Mouse (Mus musculus): ENCODE measurements around the gene Pacrg. TPM values are rescaled to one million over a fixed set of nuclear protein-coding genes. Genes with fewer than 3 reads are reported as not detected.

Pacrg gene
- total RNA-seq, 2 experiments from 2014 or later, result 1.4 to 2.2 TPM

GRCm38 (mm10) chr17:10432525-10433180 lies 407.5 kb downstream of the Pacrg start:
- DNase-seq, result no peak
- Histone ChIP-seq H3K27ac (no peak overlapping the region), H3K4me3 (no peak overlapping the region)
- intact Hi-C loops (cut with DNase I), result no loop called here
- TF ChIP-seq CTCF (IDR thresholded peaks at IDR 0.05), result no peak

GRCm38 (mm10) chr17:10431849-10432524 lies 408.1 kb downstream of the Pacrg start:
- intact Hi-C loops (cut with DNase I), result no loop called here
- H3K4me3 ChIP-seq, result no peak overlapping the region
- H3K27ac ChIP-seq, result no peak overlapping the region
- no peak for DNase-seq
- no peak for TF ChIP-seq CTCF (IDR thresholded peaks at IDR 0.05)

DNA sequence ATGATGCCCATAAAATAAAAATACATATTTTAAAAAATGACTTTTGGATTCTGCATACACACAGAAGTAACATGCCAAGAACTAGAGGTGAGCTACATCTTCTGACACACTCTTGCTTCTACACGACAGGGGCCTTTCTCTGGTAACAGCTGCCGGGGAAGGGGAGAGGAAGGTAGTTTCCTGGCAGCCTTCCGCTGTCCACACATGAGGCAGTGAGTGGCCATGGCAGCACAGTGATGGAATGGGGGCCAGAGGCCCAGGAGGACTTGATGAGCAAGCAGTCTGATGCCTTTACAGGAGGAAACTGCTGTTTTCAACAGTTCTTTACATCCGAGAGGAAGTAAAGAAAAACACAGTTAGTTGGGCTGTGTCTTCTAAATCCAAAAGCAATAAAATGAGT lies 409.3 kb downstream of the Pacrg start:
- Histone ChIP-seq H3K4me3 (no peak overlapping the region), H3K27ac (no peak overlapping the region)
- no peak for DNase-seq
- no peak for TF ChIP-seq CTCF (IDR thresholded peaks at IDR 0.05)
- intact Hi-C loops (cut with DNase I), result no loop called here

DNA sequence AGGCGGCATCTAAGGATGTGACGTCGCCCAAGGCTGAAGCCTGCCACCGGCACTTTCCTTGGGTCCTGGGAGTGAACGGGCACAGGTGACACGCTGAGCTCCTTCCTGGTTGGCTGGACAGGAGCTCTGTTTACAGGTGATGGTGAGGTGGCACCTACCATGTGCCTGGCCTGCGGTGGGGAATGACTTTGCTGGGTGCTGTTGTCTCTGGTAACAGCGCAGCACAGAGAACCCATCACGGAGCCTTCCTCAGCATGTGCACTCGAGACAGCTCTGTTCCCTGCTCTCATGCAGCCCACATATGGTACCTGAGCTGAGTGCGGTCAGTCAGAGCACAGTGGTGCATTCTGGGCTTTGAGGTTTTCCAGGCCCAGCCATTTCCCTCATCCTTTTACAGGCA lies 410.7 kb downstream of the Pacrg start:
- Histone ChIP-seq H3K27ac (no peak overlapping the region), H3K4me3 (no peak overlapping the region)
- TF ChIP-seq CTCF (IDR thresholded peaks at IDR 0.05), result no peak
- intact Hi-C loops (cut with DNase I), result no loop called here
- DNase-seq, result no peak

- intact Hi-C loops (cut with DNase I), result no loop called here
- no peak for DNase-seq
- Histone ChIP-seq H3K27ac (no peak overlapping the region), H3K4me3 (no peak overlapping the region)
- TF ChIP-seq CTCF (IDR thresholded peaks at IDR 0.05), result no peak
Measured at GRCm38 (mm10) chr17:10425311-10425710, 414.8 kb downstream of the Pacrg start.

DNA sequence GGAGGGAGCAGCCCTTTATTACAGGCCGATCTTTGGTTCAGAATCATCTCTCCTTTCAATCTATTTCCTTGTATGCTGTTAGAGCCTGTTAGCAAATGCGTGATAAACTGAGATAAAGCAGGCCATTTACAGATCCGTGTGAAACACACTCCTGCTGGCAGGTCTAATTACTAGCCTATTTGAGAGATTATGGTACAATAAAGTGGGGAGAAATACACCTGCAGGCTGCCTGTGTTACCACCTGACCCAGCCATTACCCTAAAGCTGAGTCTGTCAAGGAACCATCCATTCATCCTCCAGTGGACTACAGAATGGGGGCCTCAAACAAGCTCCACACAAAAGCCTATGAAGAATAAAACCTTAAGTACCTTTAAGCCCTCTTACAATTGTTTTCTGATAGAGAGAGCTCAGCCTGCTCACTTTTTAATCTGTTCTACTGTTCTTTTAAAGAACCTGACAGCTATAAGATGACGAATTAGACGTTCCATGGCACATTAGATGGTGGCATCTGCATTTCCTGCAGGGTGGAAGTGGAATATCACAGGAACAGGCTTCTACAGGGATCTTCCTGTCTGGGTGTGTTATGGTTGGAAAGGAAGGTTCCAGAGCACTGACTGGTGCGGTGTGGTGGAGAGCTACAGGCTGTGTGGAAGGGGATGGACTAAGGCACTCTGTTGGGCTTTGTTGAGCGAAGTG lies 422.4 kb downstream of the Pacrg start:
- Histone ChIP-seq H3K27ac (peak overlapping the region; percentile 63; the same call in 1 of the 2 replicates), H3K4me3 (no peak overlapping the region)
- intact Hi-C loops (cut with DNase I), result loop anchor here (5.0 kb wide), 1 partner anchor 75 kb away; no protein-coding TSS in a partner anchor
- no peak for DNase-seq
- TF ChIP-seq CTCF (IDR thresholded peaks at IDR 0.05), result no peak

- no peak for TF ChIP-seq CTCF (IDR thresholded peaks at IDR 0.05)
- peak overlapping the region; percentile 69 for H3K27ac ChIP-seq
- intact Hi-C loops (cut with DNase I), result loop anchor here (5.0 kb wide), 1 partner anchor 75 kb away; no protein-coding TSS in a partner anchor
- peak; percentile 58 for DNase-seq
- no peak overlapping the region for H3K4me3 ChIP-seq
Measured at GRCm38 (mm10) chr17:10416995-10417394, 423.1 kb downstream of the Pacrg start.

DNA sequence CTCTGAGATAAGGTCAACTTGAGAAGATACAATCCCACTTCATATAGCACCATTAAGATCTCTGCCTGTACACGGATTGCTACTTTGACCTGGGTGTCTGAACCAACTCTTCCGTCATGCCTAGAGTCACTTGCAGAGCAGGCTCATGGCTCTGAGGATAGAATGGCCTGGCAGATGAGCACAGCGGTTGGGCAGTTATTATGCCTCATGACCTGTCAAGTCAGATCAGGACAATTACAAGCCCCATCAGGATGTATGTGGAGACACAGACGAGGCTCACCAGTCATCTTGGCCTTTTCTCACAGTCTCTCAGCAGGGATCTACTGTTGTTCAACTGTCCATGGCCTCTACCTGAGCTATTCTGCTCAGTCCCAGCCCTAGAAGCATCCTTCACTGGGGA lies 424.0 kb downstream of the Pacrg start:
- intact Hi-C loops (cut with DNase I), result loop anchor here (5.0 kb wide), 1 partner anchor 76 kb away; no protein-coding TSS in a partner anchor
- no peak for TF ChIP-seq CTCF (IDR thresholded peaks at IDR 0.05)
- H3K27ac ChIP-seq, result peak overlapping the region; percentile 69; the same call in 1 of the 2 replicates

DNA sequence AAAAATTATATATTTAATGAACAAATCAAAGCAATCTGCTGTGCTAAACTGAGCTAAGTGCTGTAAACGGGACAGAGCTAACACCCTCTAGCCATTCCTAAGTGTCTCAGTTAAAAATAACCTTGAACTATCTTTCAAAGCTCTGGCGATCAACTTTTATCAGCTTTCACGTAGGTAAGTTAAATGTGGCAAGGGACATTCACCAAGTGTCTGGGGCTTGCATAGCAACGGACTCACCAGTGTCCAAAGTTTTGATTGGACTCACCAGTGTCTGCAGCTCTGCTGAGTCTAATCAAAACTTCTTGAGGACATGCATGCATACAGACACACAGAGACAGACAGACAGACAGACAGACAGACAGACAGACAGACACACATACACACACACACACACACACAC lies 425.7 kb downstream of the Pacrg start:
- peak overlapping the region; percentile 38 for H3K27ac ChIP-seq
- no peak for TF ChIP-seq CTCF (IDR thresholded peaks at IDR 0.05)
- H3K4me3 ChIP-seq, result no peak overlapping the region
- intact Hi-C loops (cut with DNase I), result no loop called here
- DNase-seq, result no peak

More for the DNA sequence above, 424.0 kb downstream of the Pacrg start:
- no peak overlapping the region for H3K4me3 ChIP-seq
- DNase-seq, result no peak

- TF ChIP-seq CTCF (IDR thresholded peaks at IDR 0.05), result no peak
- intact Hi-C loops (cut with DNase I), result no loop called here
- H3K27ac ChIP-seq, result peak overlapping the region; percentile 38
Measured at GRCm38 (mm10) chr17:10413870-10414269, 426.2 kb downstream of the Pacrg start.

GRCm38 (mm10) chr17:10410597-10411476 lies 429.3 kb downstream of the Pacrg start:
- no peak for DNase-seq
- intact Hi-C loops (cut with DNase I), result no loop called here
- no peak overlapping the region for H3K4me3 ChIP-seq
- no peak for TF ChIP-seq CTCF (IDR thresholded peaks at IDR 0.05)
- H3K27ac ChIP-seq, result peak overlapping the region; percentile 3; the same call in 1 of the 2 replicates

More at GRCm38 (mm10) chr17:10413870-10414269, 426.2 kb downstream of the Pacrg start:
- no peak for DNase-seq
- no peak overlapping the region for H3K4me3 ChIP-seq

DNA sequence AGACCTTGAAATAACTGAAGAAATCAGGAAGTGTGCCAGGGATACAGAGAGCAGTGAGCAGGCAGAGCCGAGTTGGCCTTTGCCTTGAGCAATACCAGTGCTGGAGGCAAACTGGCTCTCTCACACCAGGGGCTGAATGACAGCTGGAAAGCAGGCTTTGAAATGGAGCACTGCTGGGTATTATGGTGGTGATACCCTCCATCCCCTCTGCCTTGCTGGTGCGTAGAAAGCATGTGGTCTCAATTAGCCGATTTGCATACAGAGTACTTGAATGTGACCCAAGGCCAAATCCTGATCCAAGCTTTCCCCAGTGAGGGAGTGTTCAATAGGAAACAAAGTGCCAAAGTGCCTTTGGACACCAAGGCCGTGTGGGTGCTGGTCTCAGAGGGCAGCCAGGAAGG lies 431.4 kb downstream of the Pacrg start:
- H3K4me3 ChIP-seq, result no peak overlapping the region
- TF ChIP-seq CTCF (IDR thresholded peaks at IDR 0.05), result no peak
- DNase-seq, result peak; percentile 66
- intact Hi-C loops (cut with DNase I), result loop anchor here (10.0 kb wide), 1 partner anchor 164 kb away; no protein-coding TSS in a partner anchor
- H3K27ac ChIP-seq, result peak overlapping the region; percentile 88

Measured in gastrocnemius, adult 2 months (tissue).